Mouse (Mus musculus) lung, postnatal 0 days (tissue): Measurements from ENCODE around the gene Cmtm2a.

Experiments used
- CTCF ChIP-seq: IDR thresholded peaks from 2 replicates; pipeline ENCODE4 v1.5.1; 2016; ENCODE audit warnings: antibody characterized with exemption, mild to moderate bottlenecking
- EP300 ChIP-seq: IDR thresholded peaks from 2 replicates; pipeline ENCODE4 v1.6.1; 2016; ENCODE audit warnings: antibody characterized with exemption, mild to moderate bottlenecking, control low read depth

DNA sequence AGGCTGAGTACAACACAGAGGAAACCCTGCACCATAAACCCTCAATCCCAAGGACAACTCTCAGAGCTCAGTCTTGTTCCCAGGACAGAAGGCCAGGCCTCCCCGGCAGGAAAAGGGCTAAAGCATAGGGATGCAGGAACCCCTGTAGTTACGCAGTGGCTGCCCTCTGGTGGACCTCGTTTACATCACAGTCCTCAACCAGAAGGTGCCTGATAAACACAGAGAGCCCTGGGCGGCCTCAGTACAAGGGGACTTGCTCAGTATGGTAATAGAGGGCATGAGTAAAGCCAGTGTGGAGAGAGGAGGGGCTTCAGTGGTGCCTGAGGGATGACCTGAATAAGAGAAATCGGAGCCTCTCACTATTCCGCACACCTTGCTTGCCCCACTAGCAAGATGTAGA, 58.4 kb downstream of the Cmtm2a start:
- TF ChIP-seq CTCF (peak; percentile 54), EP300 (no peak)
